13 mouse cellular contexts compared by ENCODE assay signal in the genomic region with DNA sequence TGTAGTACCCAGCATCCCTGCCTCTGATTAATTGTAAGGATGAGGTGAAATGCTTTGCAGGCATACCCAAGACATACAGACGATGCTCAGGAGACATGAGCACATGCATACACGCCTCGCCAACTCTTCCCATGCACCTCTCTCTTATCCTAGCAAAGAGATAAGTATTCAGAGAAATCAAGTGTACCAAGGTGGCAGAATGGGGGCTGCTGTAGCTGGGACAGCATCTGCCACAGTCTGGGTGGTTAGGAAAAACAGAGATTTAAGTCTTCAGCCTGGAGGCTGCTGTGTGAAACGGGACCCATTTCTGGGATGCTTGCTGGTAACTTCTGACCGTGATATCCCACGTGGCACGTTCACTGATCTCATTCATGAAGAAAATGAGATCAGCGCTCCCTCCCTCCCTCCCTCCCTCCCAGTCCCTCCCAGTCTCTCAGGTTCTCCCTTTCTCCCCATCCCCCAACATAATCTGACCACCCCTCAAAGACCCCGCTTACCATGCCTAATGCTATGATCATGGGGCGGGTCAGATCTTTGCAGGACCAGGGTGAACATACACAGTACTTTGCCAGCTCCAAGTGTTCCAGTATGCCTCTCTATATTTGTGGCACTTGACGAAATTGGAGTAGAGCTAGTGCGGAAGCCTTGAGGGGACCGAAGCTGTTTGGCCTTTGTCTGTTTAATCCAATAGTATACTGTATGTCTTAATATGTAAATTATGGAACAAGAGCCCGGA. TPM values are rescaled to one million over a fixed set of nuclear protein-coding genes. Genes with fewer than 3 reads are reported as not detected.
DNase-seq lines count a peak whose midpoint lies in the region; ATAC-seq and TF ChIP-seq lines count a peak whose summit lies in the region.
"Had no signal": no experiment of that assay in that cellular context is flagged by ENCODE, and none has a peak within 500 bp of the region (broad histone marks: within the 10 kb centered on the region; RNA-seq: fewer than 3 reads in every experiment).

No protein-coding gene starts in this region.

- no peak for TF ChIP-seq EP300 in lung, postnatal 0 days (IDR thresholded peaks at IDR 0.05)

- no peak overlapping the region for H3K4me3 ChIP-seq in forebrain, embryonic 16.5 days (replicated peaks; ENCODE audit: low read length)
- no peak overlapping the region for H3K4me3 ChIP-seq in midbrain, embryonic 15.5 days
- no peak overlapping the region for H3K4me3 ChIP-seq in lung, postnatal 0 days (ENCODE audit: low read depth, low read length)
- H3K4me3 ChIP-seq: embryonic facial prominence, embryonic 13.5 days; limb, embryonic 13.5 days had no signal

- no peaks in the 10 kb centered on the region for H3K36me3 ChIP-seq in forebrain, embryonic 16.5 days (ENCODE audit: control insufficient read depth, insufficient read depth)
- no peaks in the 10 kb centered on the region for H3K36me3 ChIP-seq in midbrain, embryonic 15.5 days (replicated peaks)
- no peaks in the 10 kb centered on the region for H3K36me3 ChIP-seq in lung, postnatal 0 days (ENCODE audit: insufficient read depth, low read length)
- H3K36me3 ChIP-seq: embryonic facial prominence, embryonic 13.5 days; limb, embryonic 13.5 days had no signal

- TF ChIP-seq CTCF in lung, postnatal 0 days (IDR thresholded peaks at IDR 0.05): no peak

- H3K4me1 ChIP-seq in forebrain, embryonic 16.5 days (replicated peaks; ENCODE audit: control insufficient read depth, insufficient read depth, low read length): peaks cover 34% of the 10 kb centered on the region
- peaks cover 37% of the 10 kb centered on the region for H3K4me1 ChIP-seq in midbrain, embryonic 15.5 days
- H3K4me1 ChIP-seq in lung, postnatal 0 days (ENCODE audit: insufficient read depth, low read depth, low read length): no peaks in the 10 kb centered on the region

- H3K9me3 ChIP-seq in forebrain, embryonic 16.5 days (ENCODE audit: control insufficient read depth, low read length): no peaks in the 10 kb centered on the region
- H3K9me3 ChIP-seq in midbrain, embryonic 15.5 days: no peaks in the 10 kb centered on the region
- no peaks in the 10 kb centered on the region for H3K9me3 ChIP-seq in lung, postnatal 0 days (ENCODE audit: low read length)
- H3K9me3 ChIP-seq: embryonic facial prominence, embryonic 13.5 days; limb, embryonic 13.5 days had no signal

- WGBS in forebrain, embryonic 16.5 days: 49% methylated on average over 14 of the region's 14 CpGs
- WGBS in midbrain, embryonic 15.5 days: 37% methylated on average over 14 of the region's 14 CpGs
- 73% methylated on average over 14 of the region's 14 CpGs for WGBS in lung, postnatal 0 days

- H3K9ac ChIP-seq in forebrain, embryonic 16.5 days (replicated peaks; ENCODE audit: low read depth, low read length): no peak overlapping the region
- no peak overlapping the region for H3K9ac ChIP-seq in midbrain, embryonic 15.5 days
- no peak overlapping the region for H3K9ac ChIP-seq in lung, postnatal 0 days (replicated peaks; ENCODE audit: low read depth)
- H3K9ac ChIP-seq: embryonic facial prominence, embryonic 13.5 days; limb, embryonic 13.5 days; lung, embryonic 14.5 days had no signal

- H3K27ac ChIP-seq in forebrain, embryonic 16.5 days (ENCODE audit: low read length): no peak overlapping the region; the same call in none of the 2 replicates
- peak overlapping the region; percentile 18 for H3K27ac ChIP-seq in midbrain, embryonic 15.5 days
- H3K27ac ChIP-seq in lung, postnatal 0 days (ENCODE audit: low read length): no peak overlapping the region
- H3K27ac ChIP-seq: embryonic facial prominence, embryonic 13.5 days; limb, embryonic 13.5 days had no signal

- peak; percentile 44 for DNase-seq in right cerebral cortex, adult 18-20 months
- no peak for DNase-seq in right cerebral cortex, postnatal 25 days
- no peak for DNase-seq in lung, postnatal 0 days (ENCODE audit: low spot score)
- no peak for DNase-seq in spleen, postnatal 4 days (ENCODE audit: low spot score in 2 of 2)
- DNase-seq in kidney, postnatal 36 days: no peak
- DNase-seq: heart, postnatal 4 days; kidney, adult 2 months; lung, embryonic 14.5 days had no signal

- ATAC-seq in forebrain, embryonic 16.5 days: peak; percentile 21; the same call in 1 of the 2 replicates
- peak; percentile 21; the same call in 1 of the 2 replicates for ATAC-seq in midbrain, embryonic 15.5 days (replicated peaks)
- no peak for ATAC-seq in lung, postnatal 0 days

- no peaks in the 10 kb centered on the region for H3K27me3 ChIP-seq in forebrain, embryonic 16.5 days (replicated peaks; ENCODE audit: control insufficient read depth, insufficient read depth, low read length)
- H3K27me3 ChIP-seq in midbrain, embryonic 15.5 days (replicated peaks): no peaks in the 10 kb centered on the region
- H3K27me3 ChIP-seq in lung, postnatal 0 days (replicated peaks; ENCODE audit: insufficient read depth, low read length): no peaks in the 10 kb centered on the region
- H3K27me3 ChIP-seq: CH12.LX; embryonic facial prominence, embryonic 13.5 days; limb, embryonic 13.5 days had no signal

- no peak overlapping the region for H3K4me2 ChIP-seq in forebrain, embryonic 16.5 days (ENCODE audit: low read length)
- H3K4me2 ChIP-seq in midbrain, embryonic 15.5 days: peak overlapping the region; percentile 1; the same call in 1 of the 2 replicates
- H3K4me2 ChIP-seq in lung, postnatal 0 days (replicated peaks; ENCODE audit: low read depth, low read length): no peak overlapping the region
- H3K4me2 ChIP-seq: embryonic facial prominence, embryonic 13.5 days; limb, embryonic 13.5 days; lung, embryonic 14.5 days had no signal

RNA-seq across cellular contexts. Expression of a gene that starts 38.3 kb away (rescaled TPM):
- polyA plus RNA-seq in forebrain, embryonic 16.5 days (2015; fragmentation: Nextera tagmentation; extraction: Ambion mirVana): 10.7 and 12.2 TPM in 2 replicates
- 20.7 and 21.4 TPM in 2 replicates for polyA plus RNA-seq in midbrain, embryonic 15.5 days (2015; fragmentation: Nextera tagmentation; extraction: Ambion mirVana)
- polyA plus RNA-seq in lung, postnatal 0 days (2015; fragmentation: Nextera tagmentation; extraction: Ambion mirVana): 10.4 and 12.2 TPM in 2 replicates
